Mouse (Mus musculus) adrenal gland, adult 18-20 months (tissue): ENCODE results near the gene Ccl28. TPM values are rescaled to one million over a fixed set of nuclear protein-coding genes. Genes with fewer than 3 reads are reported as not detected.
"Not testable (repeated sequence)": the region's sequence is repeated elsewhere in the genome, so short reads cannot be mapped to it uniquely, and the experiment has no call there.

Source experiments
- DNase-seq, 2 experiments: peaks; one replicate each; pipeline ENCODE4 v3.0.0; 2021 to 2022; ENCODE audit warnings: low spot score in 2 of 2
- total RNA-seq, 2 experiments: library from RNA; stranded (reverse); gene quantifications; 1 replicate in 1 of 2; 2 replicates in 1 of 2; pipeline ENCODE4 v1.2.3; 2021

Ccl28 gene
- total RNA-seq, 2 experiments from 2014 or later, result 0.19 to 0.33 TPM

DNA sequence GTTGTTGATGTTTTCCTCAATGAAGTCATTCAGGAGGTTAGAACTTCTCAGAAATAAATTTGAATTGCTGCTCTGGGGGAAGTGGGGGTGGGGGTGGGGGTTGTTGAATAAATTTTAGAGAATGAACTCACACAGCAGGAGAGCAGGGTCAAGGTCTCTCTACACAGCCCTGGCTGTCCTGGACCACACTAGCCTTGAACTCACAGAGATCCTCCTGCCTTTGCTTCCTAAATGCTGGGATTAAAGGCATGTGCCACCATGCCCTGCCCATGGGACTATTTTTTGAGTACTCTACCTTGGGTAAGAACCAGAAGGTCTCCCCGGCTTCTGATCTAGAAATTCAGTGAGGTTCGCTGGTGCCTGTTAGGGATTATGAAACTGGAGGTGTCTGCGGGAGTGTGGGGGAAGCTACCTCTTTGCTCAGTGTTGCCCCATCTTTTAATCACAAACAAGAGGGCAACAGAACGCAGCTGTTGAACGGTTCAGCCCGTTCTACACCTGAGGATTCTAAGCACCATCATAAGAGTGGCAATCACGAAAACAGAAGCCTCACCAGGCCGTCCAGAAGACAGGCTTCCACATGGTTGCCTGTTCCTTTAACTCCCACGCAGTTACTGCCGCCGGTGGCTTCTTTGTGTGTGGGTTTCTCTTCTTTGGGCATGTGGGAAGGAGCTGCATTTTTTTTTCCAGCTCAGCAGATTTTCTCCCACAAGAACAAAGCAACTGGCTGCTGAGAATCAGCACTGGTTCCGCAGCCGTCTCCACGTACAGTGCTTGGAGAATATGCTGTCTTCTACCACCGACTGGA lies 25.5 kb downstream of the Ccl28 start:
- no peak for DNase-seq

DNA sequence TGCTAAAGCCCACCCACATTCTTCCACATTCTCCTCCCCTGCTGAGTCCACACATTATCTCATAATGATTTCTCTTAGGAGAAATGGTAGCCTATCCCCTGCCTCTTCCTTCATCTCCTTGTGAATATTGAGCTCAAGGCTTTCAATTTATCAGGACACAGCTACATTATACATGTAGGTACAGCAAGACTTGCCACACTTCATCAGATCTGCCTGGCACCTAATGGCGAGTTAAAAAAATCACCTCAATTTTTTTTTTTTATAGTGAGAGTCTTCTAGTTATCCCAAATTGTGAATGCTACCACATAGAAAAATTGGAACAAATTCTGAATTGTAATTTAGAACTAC lies 26.1 kb downstream of the Ccl28 start:
- no peak for DNase-seq

DNA sequence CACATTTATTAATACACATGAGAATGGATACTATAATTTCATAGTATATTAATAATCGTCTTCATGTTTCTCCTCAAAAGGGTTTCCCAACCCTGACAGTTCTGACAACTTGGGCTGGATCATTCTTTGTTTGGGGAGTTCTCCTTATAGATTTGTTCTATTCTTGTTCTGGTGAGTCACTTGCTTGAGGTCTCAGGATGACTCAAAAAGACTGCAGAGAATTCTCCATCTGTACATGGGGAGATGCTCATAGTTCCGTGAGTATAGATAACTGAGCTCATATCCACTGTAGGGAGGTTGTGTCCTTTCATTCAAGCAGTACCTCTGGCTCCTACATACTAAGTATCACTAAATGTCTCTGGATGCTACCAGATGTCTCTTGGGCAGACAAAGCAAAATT lies 31.1 kb downstream of the Ccl28 start:
- DNase-seq, result no peak

DNA sequence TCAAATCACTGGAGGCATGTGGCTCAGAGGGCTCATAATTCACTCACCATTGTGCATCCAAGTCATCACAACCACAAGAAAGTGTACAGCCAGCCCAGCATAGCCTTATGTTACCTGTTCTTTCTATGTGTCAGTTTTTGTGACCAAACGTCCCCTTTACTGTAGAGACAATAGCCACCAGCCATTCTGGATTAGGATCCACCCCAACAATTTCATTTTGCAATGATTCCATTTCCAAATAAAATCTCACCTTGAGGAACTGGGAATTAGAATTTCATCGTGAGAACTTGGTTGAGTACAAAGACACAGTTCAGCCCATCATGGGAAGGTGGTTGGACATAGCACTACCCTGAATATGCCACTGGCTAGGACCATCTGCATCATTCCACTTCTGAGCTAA lies 32.6 kb downstream of the Ccl28 start:
- DNase-seq, result no peak

DNA sequence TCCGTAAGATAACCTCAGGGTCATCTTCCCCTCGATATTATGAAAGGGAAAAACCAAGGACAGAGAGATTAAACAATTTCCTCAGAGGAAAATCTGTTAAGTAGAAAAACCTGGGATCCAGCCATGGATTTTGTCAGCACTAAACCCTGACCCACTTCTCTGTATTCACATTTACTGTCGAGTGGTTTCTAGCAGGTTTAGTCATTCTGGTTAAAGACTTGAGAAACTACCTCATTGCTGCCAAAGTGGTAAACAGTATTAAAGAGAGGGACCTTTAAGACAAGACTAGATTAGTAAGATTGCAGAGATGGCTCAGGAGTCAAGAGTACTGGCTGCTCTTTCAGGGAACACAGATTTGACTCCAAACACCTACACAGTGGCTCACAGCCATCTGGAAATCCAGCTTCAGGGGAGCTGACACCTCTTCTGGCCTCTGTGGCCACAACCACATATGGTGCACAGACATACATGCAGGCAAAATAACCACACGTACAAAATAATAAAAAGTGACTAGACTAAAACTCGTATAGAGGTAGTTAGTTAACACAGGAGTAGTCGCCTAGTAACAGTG lies 33.3 kb downstream of the Ccl28 start:
- no peak for DNase-seq

DNA sequence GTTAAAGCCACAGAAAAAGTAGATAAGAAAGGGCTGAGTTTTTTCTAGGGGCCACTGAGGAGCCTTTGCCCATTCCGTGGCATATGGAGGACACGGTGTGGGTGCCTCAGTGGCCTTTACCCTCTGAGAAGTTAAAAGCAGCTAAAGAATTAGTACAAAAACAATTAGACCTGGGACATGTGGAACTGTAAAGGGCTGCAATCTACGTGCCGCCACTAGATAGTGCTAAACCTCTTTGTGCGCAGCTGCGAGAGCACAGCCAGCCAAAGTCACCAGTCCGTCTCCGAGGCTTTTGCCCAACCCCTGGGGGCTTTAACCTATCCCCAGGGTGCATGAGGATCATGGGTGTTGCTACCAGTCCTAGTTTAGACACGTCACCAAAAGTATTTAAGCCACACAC lies 37.8 kb downstream of the Ccl28 start:
- not testable (repeated sequence) for DNase-seq

DNA sequence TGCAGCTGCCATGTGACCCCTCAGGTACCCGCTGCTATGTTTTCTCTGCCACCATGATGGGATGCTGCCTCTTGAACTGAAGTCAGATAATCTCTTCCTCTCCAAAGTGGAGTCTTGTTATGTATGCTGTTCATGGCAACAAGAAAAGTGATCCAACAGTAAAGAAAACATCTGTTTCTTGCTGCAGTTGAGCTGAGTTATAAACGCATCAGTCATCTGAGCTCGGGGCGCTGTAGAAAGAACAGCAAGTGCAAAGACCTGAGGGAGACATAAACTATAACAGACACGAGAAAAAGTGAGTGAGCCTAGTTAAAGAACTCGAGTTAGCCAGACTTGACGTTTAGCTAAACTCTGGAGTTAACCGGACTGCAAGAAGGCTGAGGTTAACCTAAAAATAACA lies 55.2 kb downstream of the Ccl28 start:
- no peak for DNase-seq

DNA sequence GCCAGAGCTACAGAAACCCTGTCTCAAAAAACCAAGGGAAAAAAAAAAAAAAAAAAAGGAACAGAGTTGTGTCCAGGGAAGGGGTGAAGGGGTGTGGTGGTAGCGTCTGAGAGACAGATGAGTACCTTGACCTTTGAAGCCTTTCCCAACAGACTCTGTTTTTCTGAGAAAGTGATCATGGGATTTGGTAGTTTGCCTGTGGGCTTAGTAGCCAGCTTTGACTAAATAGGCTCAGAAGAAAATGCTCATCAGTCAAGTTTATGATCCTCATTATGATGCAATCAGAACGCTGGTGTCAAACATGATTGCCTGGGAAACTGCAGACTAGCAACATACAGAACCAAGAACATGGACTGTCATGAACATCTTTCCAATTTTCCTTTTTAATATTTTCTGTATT lies 56.1 kb downstream of the Ccl28 start:
- DNase-seq, result no peak

DNA sequence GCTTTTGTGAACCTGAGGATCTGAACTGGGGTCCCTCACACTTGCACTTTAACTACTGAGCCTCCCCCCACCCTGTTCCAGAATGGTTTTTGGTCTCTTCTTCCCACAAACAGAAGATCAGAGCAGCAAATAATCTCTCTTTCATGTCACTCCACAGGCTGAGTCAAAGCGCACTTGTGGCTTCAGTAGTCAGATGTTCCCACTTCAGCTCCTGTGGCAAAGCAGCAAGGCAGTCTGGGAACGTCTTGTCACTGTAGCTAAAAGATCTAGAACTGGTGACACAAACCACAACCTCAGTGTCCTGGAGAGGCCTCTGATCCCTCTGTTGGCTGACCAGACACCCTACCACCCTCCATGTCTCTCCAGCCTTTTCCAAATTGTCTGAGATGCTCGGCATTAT lies 57.5 kb downstream of the Ccl28 start:
- no peak for DNase-seq

DNA sequence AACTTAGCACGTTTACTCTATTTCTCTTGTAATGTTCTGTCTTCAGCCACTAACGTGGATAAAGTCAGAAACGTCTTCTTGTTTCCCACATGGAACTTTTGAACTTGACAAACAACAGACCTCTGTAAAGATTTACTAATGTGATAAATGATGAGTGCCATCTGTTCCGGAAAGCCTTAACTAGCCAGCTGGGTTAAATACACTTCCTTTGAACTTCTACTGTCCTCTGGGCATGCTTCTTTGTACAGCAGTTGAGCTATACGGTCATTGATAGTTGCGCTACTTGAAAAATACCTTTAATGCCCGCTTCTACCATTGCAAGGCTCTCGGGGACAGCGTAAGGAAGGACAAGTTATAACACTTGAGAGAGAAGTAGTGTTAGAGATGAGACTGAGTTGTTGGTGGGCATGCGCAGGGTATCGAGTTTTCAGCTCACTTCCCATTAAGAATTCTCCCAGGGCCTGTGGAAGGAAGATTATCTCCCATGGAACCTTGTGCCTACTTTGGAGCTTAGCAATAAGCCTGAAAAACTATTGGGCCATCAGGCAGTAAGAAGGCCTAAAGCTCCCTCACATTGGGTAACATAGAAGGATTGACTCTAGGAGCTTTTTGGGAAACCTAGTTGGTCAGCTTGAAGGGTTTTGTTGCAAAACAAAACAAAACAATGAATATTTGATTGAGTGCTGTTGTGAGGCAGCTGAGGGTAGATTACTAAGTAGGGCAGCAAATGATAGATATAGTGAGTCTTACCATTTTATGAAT lies 61.0 kb downstream of the Ccl28 start:
- no peak for DNase-seq

DNA sequence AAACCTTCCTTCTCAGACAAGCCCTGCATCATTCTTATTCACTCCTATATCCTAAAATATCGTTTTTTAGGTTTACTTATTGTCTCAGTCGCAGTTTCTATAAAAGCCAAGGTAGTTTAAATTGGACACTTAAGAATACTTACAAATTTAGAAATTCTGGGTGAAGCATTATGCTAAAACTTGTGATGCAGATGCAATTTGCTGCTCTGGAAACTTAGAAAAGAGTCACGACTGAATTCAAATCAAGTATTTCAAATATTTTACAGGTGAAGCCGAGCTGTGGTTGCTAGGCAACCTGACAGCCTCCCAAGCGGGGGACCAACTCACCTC lies 66.1 kb downstream of the Ccl28 start:
- no peak for DNase-seq

DNA sequence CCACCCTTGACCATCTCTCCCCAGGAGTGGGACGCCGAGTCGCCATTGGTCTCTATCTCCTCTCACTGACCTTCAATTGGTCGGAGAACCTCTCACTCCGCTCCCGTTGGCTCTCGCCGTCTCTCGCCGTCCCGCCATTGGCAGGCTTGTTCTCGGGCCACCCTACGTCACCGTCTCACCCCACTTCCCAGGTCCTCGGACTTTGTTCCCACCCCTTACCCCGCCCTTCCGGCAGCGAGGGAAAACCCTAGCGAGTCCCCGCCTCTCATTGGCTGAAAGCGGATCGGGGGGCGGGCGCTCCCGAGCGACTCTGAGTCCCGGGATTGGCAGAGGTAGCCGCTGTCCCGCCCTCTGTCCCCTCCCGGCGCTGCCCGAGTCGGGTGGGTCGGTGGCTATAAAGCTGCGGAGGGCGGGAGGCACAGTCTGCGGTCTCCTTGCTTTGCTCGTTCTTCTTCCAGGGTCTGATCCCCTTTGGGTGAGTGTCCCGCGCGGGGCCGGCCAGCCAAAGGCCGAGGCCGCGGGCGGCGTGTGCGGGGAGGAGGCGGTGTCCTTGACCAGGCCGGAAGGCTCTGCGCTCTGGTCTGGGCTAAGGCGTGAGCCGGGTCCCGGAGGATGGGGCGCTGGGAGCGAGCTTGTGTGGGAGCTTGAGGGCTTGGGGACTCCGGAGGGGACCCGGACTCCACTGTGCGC lies 66.6 kb downstream of the Ccl28 start, which contains the start of gene Hmgcs1:
TSS of gene Hmgcs1 (plus strand) at position 341 of the 690 bp plus-strand sequence.
- peak; percentile 95 for DNase-seq

DNA sequence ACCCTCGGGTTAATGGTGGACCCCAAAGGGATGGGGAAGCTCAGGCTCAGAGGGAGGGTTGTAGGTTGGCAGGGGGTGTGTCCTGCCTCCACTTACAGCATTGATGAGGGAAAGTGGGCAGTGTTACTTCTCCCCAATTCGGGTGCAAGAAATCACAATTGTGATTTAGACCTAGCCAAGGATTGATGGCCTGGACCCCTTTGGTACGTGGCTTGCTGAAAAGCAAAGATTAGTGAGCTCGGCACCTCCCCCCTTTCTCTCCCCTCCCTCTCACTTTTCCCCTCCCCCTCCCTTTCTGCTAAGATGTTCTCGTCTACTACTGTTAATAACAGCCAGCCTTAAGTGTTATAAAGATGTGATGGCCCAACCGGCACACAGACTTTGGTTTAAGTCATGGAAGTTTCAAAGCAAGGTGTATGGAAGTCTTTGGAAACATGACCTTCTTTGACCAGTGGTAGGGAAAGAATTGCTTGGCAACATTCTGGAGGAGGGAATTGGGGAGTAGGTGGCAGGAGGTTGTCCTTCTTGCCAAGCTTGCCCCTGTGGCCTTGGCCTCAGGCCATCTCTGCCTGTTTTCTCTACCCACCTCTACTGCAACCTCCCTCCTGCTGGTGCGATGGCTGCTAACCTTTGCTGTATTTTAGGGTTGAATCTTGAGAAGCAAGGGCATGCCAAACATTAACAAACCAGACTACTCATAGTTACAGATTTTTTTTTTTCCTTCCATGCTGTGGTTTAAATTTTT lies 67.4 kb downstream of the Ccl28 start:
- DNase-seq, result peak in 1 of 2 experiments; percentile 42

DNA sequence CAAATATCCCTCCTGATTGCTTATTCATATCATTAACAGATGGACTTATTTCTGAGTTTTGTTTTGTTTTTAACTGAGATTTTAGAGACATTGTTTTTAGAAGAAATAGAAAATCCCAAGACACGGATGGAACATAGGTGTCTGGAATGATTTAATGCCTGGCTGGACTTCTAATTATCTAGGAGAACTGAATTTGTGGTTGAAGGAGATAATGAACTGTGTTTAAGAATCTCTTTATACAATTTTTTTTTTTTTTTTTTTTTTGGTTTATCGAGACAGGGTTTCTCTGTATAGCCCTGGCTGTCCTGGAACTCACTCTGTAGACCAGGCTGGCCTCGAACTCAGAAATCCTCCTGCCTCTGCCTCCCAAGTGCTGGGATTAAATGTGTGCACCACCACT lies 68.3 kb downstream of the Ccl28 start:
- not testable (repeated sequence) for DNase-seq

DNA sequence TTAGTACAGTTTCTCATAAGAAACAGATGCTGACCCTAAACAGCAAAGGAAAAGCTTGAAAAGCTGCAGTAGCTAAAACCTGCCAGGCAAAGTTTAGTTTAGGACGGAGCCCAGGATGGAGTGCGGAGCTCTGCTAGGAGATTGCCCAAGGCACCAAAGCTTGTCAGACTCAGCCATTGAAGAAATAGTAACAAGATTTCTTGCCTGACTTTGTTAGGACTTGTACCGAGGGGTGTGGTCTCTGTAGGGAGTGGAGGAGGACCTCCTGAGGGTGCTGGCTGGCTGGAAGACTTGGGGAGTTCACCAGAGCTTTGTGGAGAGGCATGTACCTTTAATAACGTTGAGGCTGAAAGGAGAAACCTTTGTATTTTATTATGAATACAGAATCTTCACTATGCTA lies 72.1 kb downstream of the Ccl28 start:
- DNase-seq, result no peak

DNA sequence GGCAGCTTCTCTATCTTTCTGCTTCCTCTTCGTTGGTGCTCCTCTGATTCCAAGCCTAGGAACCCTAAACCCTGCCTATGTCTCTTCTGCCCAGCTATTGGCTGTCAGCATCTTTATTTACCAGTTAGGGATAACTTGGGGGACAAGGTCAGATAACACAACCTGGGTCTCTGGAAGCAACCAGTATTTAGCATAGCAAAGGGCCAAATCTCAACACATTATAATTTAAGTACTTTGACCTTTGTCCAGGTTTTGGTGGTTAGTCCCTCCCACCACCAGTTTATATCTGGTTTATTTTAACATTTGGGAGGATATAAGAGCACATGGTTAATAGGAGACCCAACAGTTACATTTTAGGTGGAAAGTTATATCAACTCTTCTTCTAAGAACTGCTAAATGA lies 72.9 kb downstream of the Ccl28 start:
- no peak for DNase-seq

DNA sequence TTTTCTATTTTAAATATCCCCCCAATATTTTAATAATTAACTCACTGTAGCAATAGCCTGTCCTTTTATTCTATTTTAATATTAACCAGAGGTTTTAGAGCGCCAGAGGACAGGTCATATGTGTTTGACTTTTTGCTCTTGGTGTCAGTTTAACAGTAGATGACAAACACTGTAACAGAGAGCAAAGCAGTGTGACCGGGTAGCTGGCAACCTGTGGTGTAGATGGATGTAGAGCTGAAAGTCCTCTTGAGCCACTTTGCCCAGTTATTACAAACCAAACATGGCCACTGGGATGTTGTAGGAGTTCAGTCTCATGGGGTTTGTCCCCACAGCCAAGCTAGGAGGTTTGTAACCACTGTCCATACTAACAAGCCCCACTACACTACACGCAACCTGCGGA lies 74.8 kb downstream of the Ccl28 start:
- DNase-seq, result no peak
